Mouse (Mus musculus) forebrain, embryonic 11.5 days (tissue): Measurements from ENCODE around the gene Arpc5. TPM values are rescaled to one million over a fixed set of nuclear protein-coding genes. Genes with fewer than 3 reads are reported as not detected.

Source experiments
- ATAC-seq: fragments of 200-750 bp; cut with Nextera tagmentation; replicated peaks from 2 replicates; pipeline ENCODE4 v1.8.0; 2017; ENCODE audit warnings: moderate TSS enrichment; ENCODE audit not compliant: low FRiP score
- DNase-seq: peaks from one replicate; pipeline ENCODE4 v3.0.0-alpha.2; 2017; ENCODE audit warnings: low spot score
- H3K27ac ChIP-seq: fragments of 300-500 bp; sonication (generic); 2 replicates; pipeline ENCODE4 v1.5.1; 2014; ENCODE audit warnings: low read depth, low read length
- H3K27me3 ChIP-seq: fragments of 300-500 bp; sonication (generic); 2 replicates; pipeline ENCODE4 v1.6.1; 2014; ENCODE audit warnings: mild to moderate bottlenecking, low read length, mixed read lengths; ENCODE audit not compliant: control insufficient read depth, insufficient read depth
- H3K36me3 ChIP-seq: fragments of 300-500 bp; sonication (generic); 2 replicates; pipeline ENCODE4 v1.6.1; 2014; ENCODE audit warnings: mild to moderate bottlenecking, low read length, moderate library complexity, mixed read lengths; ENCODE audit not compliant: control insufficient read depth, insufficient read depth
- H3K4me1 ChIP-seq: fragments of 300-500 bp; sonication (generic); replicated peaks from 2 replicates; pipeline ENCODE4 v1.6.1; 2014; ENCODE audit warnings: low read length, mixed read lengths; ENCODE audit not compliant: control insufficient read depth, insufficient read depth
- H3K4me2 ChIP-seq: fragments of 300-500 bp; sonication (generic); 2 replicates; pipeline ENCODE4 v1.6.1; 2014; ENCODE audit warnings: low read depth, mild to moderate bottlenecking, low read length, moderate library complexity, mixed read lengths; ENCODE audit not compliant: severe bottlenecking
- H3K4me3 ChIP-seq: fragments of 300-500 bp; sonication (generic); 2 replicates; pipeline ENCODE4 v1.5.1; 2014; ENCODE audit warnings: low read depth, low read length
- H3K9ac ChIP-seq: fragments of 300-500 bp; sonication (generic); 2 replicates; pipeline ENCODE4 v1.6.1; 2014; ENCODE audit warnings: low read length
- H3K9me3 ChIP-seq: fragments of 300-500 bp; sonication (generic); 2 replicates; pipeline ENCODE4 v1.6.1; 2016; ENCODE audit warnings: low read length, mixed read lengths; ENCODE audit not compliant: control insufficient read depth
- WGBS: fragments of 180-500 bp; shearing (Covaris S2); extraction: QIAGEN DNeasy Blood & Tissue Kit; methylation state at CpG from one replicate; pipeline ENCODE4 v1.1.7; 2014; 5-methylcytosine and 5-hydroxymethylcytosine counted together
- polyA plus RNA-seq: library from polyadenylated mRNA; unstranded; fragments of >200 nt; fragmentation: Nextera tagmentation; extraction: Ambion mirVana; gene quantifications from 2 replicates; pipeline ENCODE4 v1.2.1, GENCODE M21; 2014

The Arpc5 gene
- polyA plus RNA-seq, 1 experiment from 2014 or later = 259 TPM

DNA sequence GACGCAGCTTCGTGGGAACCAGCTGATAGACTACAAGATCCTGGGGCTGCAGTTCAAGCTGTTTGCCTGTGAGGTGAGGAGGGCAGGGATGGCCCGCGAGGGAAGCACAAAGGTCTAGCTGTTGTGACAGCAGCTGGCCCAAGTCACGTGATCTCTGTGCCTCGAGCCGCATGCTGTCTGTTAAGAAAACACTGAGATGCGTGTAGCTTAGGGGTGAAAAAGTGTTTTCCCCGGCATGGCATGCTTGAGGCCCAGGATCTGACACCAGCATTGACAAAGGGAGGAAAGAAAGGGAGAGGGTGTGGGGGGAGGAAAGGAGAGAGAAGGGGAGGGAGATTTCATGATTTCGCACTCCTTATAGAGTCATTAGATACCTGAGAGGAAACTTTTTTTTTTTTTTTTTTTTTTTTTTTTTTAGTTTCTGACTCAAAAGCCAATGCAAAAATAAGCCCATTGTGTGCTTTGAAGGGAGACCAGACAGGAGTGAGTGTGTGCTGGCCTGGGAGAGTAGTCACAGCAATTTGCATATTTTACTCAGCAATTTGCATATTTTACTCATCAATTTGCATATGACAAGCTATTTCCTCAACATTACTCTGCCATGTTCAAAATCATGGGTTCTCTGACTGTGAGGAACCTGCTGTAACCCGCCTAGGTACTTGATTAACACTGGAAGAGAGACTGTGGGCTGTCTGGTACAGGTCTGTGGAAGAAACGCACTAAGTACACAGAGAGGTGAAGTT is 50.9 kb downstream of the Arpc5 start:
- no peaks in the 10 kb centered on the region for H3K36me3 ChIP-seq
- H3K9ac ChIP-seq = no peak overlapping the region
- peaks cover 9% of the 10 kb centered on the region; the same call in 1 of the 2 replicates for H3K4me1 ChIP-seq
- WGBS = 34% methylated on average over 12 of the region's 12 CpGs
- no peak overlapping the region for H3K4me2 ChIP-seq
- no peaks in the 10 kb centered on the region for H3K9me3 ChIP-seq
- no peaks in the 10 kb centered on the region for H3K27me3 ChIP-seq
- H3K4me3 ChIP-seq = no peak overlapping the region
- ATAC-seq = peak; percentile 57
- peak; percentile 61 for DNase-seq
- H3K27ac ChIP-seq = peak overlapping the region; percentile 57; the same call in 1 of the 2 replicates

- H3K9me3 ChIP-seq = no peaks in the 10 kb centered on the region
- DNase-seq (no peak), ATAC-seq (no peak)
- WGBS = 62% methylated on average over 10 of the region's 10 CpGs
- H3K4me2 ChIP-seq = no peak overlapping the region
- peak overlapping the region; percentile 50 for H3K27ac ChIP-seq
- no peaks in the 10 kb centered on the region for H3K27me3 ChIP-seq
- no peaks in the 10 kb centered on the region for H3K36me3 ChIP-seq
- no peak overlapping the region for H3K4me3 ChIP-seq
- H3K9ac ChIP-seq = no peak overlapping the region
- H3K4me1 ChIP-seq = peaks cover 9% of the 10 kb centered on the region; the same call in 1 of the 2 replicates
Measured at GRCm38 (mm10) chr1:152817794-152818193, 51.5 kb downstream of the Arpc5 start.

DNA sequence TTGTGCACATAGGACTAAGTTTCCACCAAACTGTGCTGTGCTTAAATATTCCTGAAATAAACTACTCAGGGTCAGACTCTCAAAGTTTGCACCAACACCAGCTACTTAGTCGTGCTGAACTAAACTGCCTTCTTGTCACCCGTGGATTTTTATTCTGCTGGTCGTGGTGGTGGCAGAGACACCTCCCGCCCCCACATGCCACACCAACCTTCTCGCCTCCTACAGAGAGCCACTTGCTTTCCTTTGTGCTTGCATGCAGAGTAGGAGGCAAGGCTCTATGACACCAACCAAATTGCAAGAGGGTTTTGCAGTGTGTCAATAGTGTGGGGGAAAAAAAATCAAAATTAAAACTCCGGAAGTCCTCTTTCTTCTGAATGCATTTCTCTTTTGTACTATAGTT is 53.2 kb downstream of the Arpc5 start:
- 83% methylated on average over 6 of the region's 6 CpGs for WGBS
- DNase-seq (no peak), ATAC-seq (no peak)
- Histone ChIP-seq H3K4me3 (no peak overlapping the region), H3K4me1 (peaks cover 9% of the 10 kb centered on the region; the same call in 1 of the 2 replicates), H3K27me3 (no peaks in the 10 kb centered on the region), H3K9ac (no peak overlapping the region), H3K4me2 (no peak overlapping the region), H3K9me3 (no peaks in the 10 kb centered on the region), H3K36me3 (no peaks in the 10 kb centered on the region), H3K27ac (no peak overlapping the region)

DNA sequence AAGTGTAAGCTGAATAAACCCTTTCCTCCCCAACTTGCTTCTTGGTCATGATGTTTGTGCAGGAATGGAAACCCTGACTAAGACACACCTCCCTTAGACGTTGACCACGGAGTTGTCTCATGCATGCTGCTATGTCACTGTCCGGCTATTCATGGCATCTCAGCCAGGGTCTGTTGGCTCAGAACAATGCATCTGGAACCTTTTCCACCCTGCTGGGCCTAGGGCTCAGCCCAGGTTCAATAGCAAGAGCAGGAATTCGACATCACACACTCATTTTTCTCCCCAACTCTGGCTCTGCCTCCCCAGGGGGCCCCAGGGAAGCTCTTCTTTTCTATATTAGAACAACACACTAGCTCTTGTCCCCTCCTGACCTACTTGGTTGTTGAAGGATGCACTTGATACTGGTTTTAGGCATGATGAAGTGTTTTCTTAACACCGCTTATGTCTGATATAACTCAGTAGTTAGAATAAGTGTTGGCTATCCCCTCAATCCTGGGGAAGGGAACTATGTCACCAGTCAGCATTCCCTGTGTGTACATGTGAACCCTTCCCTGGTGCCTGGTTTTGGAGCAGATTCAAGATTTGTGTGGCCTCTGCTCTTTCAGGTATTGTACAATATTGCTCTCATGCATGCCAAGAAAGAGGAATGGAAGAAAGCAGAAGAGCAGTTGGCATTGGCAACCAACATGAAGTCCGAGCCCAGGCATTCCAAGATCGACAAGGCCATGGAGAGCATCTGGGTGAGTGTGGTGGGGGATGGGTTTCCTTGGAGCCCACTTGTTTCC is 54.8 kb downstream of the Arpc5 start:
- no peaks in the 10 kb centered on the region for H3K36me3 ChIP-seq
- ATAC-seq (no peak), DNase-seq (no peak)
- H3K9ac ChIP-seq = no peak overlapping the region
- no peak overlapping the region for H3K4me2 ChIP-seq
- 78% methylated on average over 7 of the region's 7 CpGs for WGBS
- no peaks in the 10 kb centered on the region for H3K9me3 ChIP-seq
- H3K27me3 ChIP-seq = no peaks in the 10 kb centered on the region
- no peak overlapping the region for H3K4me3 ChIP-seq
- no peak overlapping the region for H3K27ac ChIP-seq
- peaks cover 9% of the 10 kb centered on the region; the same call in 1 of the 2 replicates for H3K4me1 ChIP-seq

DNA sequence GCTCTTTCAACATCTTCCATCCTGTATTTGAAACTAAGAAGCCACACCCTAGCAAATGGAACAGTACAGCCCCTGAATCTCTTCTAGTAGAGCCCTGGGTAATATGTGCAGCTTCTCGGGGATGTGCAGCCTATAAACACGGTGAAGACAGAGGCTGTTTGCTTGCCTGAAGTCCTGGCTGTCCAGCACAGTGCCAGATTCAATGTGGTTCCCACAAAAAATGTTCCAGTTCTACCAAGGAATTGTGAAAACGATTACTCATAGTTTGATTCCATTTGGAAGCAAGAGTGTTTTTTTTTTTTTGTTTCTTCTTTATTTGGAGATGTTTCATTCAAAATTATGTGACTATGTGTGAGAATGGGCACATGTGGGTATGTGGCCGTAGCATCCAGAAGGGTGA is 55.4 kb downstream of the Arpc5 start:
- Histone ChIP-seq H3K4me3 (no peak overlapping the region), H3K27ac (no peak overlapping the region), H3K9ac (no peak overlapping the region), H3K4me2 (no peak overlapping the region), H3K36me3 (no peaks in the 10 kb centered on the region), H3K27me3 (no peaks in the 10 kb centered on the region), H3K4me1 (peaks cover 5% of the 10 kb centered on the region; the same call in 1 of the 2 replicates), H3K9me3 (no peaks in the 10 kb centered on the region)
- WGBS = 91% methylated on average over 4 of the region's 4 CpGs
- DNase-seq (no peak), ATAC-seq (no peak)

- 81% methylated on average over 9 of the region's 9 CpGs for WGBS
- H3K27me3 ChIP-seq = no peaks in the 10 kb centered on the region
Measured at GRCm38 (mm10) chr1:152824206-152824605, 57.9 kb downstream of the Arpc5 start.

More at GRCm38 (mm10) chr1:152824206-152824605, 57.9 kb downstream of the Arpc5 start:
- no peak overlapping the region for H3K9ac ChIP-seq
- ATAC-seq = no peak
- no peak overlapping the region for H3K4me2 ChIP-seq
- H3K27ac ChIP-seq = no peak overlapping the region
- H3K4me1 ChIP-seq = no peaks in the 10 kb centered on the region
- H3K4me3 ChIP-seq = no peak overlapping the region
- no peaks in the 10 kb centered on the region for H3K9me3 ChIP-seq
- H3K36me3 ChIP-seq = no peaks in the 10 kb centered on the region
- DNase-seq = no peak

Other genes with a start within 250 kb of the Arpc5 start
- gene Apobec4, start 16.0 kb upstream of the Arpc5 start, polyA plus RNA-seq = not detected in 2 replicates
- 28.6 and 32.5 TPM in 2 replicates for gene Rgl1, start 191 bp upstream of the Arpc5 start, polyA plus RNA-seq
- 2.5 TPM in 2 replicates for gene Ncf2, start 33.7 kb downstream of the Arpc5 start, polyA plus RNA-seq
- 47.1 and 51.1 TPM in 2 replicates for gene Smg7, start 136.1 kb downstream of the Arpc5 start, polyA plus RNA-seq
- gene Nmnat2, start 188.5 kb downstream of the Arpc5 start, polyA plus RNA-seq = 11.7 and 16.0 TPM in 2 replicates